Mouse (Mus musculus) megakaryocyte-erythroid progenitor cell, adult 5-6 weeks (primary cell): ENCODE results near the gene Ankrd28. TPM values are rescaled to one million over a fixed set of nuclear protein-coding genes. Genes with fewer than 3 reads are reported as not detected.

Experiments used
- ATAC-seq: replicated peaks from 2 replicates; pipeline ENCODE4 v1.8.0; 2016; ENCODE audit warnings: mild to moderate bottlenecking, inconsistent platforms; ENCODE audit not compliant: severe bottlenecking, poor library complexity, low FRiP score, low TSS enrichment
- total RNA-seq, 2 experiments: library from RNA; stranded (forward) in 1 of 2; stranded (reverse) in 1 of 2; fragments of 200-1000, 215-1000 nt in 1 of 2; fragments of >200 nt in 1 of 2; fragmentation: Nextera tagmentation in 1 of 2; gene quantifications; 2 replicates each; pipeline ENCODE4 v1.2.3; 2014 to 2017

Gene Ankrd28
- total RNA-seq, 2 experiments from 2014 or later, result 27.0 to 37.4 TPM

DNA sequence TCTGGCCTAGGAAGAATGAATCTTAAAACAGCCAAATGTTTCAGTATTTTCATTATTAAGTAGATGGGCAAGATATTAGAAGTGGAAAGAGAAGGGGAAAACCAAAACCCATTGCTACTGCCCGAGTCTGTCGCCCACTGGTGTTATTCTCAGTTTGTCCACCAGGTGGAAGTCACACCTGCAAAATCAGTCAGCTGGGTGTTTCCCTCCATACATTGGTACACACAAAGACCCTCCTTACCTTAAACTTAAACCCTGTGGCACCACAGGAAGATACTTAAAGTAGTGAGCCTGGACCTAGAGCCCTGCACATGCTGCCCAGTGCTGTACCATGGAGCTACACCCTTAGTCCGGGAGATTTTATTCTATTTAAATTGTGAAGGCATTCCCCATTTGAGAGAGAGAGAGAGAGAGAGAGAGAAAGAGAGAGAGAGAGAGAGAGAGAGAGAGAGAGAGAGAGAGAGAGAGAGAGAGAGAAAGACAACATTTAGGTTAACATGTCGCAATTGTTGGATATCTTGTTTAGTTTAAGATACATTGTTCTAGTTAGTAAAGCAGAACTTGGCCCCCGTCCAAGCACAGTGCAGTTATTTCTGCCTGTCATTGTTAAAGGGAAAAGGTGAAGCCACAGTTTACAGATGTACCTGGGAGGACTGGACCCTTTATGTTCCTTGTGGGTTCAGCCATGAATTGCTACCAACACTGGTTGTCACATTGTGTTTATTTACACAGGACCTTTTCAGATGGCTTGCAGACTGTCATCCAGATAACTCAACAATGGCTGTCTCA lies 173.4 kb downstream of the Ankrd28 start:
- peak; percentile 49; the same call in 1 of the 2 replicates for ATAC-seq

DNA sequence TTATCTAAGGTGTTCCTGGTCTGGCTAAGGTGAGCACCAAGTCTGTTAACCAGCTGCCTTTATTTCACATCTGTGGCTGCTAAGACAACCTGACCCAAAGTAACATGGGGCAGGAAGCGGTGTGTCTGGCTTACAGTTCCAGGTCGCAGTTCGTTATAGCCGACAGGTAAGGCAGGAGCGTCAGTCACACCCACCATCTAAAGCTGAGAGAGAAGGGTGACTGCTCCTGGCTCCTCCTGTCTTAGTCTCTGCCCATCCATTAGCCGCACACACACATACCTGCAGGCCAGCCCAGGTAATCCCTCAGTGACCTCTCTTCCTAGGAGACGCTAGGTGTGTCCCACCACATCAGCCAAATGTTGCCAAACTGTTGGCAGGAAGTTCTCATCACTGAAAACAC lies 174.1 kb downstream of the Ankrd28 start:
- ATAC-seq, result no peak

GRCm38 (mm10) chr14:31655406-31655805 lies 175.0 kb downstream of the Ankrd28 start:
- ATAC-seq, result no peak

DNA sequence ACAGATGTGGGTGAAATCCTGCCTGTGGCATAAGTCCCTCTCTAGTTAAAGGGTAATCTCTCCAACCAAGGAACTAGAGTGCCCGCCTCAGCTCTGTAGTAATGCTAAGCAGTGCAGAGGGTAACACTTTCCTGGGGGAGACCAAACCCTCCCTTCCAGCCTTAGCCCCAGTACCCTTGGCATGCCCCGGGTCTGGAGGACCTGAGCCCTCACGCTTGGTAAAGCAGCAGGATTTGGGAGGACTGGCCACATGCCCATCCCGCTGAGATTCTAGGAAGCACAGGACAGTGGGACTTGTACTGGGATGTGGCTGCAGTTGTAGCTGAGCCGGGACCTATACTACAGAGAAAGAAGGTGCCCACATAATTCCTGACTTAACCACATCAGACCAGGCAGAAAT lies 175.6 kb downstream of the Ankrd28 start:
- no peak for ATAC-seq

- peak; percentile 28; the same call in 1 of the 2 replicates for ATAC-seq
Measured at GRCm38 (mm10) chr14:31653101-31653875, 177.2 kb downstream of the Ankrd28 start.

DNA sequence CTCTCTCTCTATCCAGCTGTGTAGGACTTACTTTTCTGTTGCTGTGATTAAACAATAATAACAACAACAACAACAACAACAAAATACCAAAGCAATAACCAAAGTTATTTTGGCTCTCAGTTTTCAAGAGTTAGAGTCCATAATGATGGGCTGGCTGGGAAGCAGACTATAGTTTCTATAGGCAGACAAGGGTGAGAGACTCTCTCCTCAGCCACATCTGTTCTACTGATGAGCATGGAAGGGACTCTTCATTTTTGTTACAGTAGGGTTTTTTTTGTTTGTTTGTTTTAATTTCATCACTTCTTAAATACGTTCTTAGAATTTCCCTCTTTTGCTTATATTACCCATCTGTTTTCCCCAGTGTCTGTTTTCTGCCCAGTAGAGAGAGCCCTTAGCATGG lies 177.8 kb downstream of the Ankrd28 start:
- ATAC-seq, result no peak

GRCm38 (mm10) chr14:31652106-31652505 lies 178.3 kb downstream of the Ankrd28 start:
- ATAC-seq, result no peak

DNA sequence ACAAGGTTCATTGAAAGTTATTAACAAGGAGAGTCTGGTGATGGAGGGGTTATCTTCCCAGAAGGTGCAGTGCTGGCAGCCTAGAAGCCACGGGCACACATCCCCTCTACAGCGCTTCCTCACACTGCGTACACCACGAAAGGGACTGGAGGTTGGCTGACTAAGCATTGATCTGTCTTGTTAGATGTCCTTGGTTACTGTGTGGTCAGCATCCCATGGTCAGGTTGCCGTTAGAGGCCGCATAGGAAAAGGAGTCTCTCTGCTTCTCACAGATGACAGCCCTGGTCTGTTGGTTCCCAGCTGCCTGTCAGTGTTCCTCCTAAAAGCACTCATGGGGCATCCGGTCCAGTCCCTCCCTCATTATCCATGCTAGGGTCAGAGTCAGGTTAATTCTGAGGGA lies 179.2 kb downstream of the Ankrd28 start:
- ATAC-seq, result no peak

GRCm38 (mm10) chr14:31650347-31650746 lies 180.1 kb downstream of the Ankrd28 start:
- ATAC-seq, result no peak

Other genes with a start within 250 kb of the Ankrd28 start
- 0.76 TPM in 1 of 2 replicates, not detected in the other for gene Colq, start 239.3 kb downstream of the Ankrd28 start, total RNA-seq (2014; fragmentation: Nextera tagmentation)
- not detected in 2 replicates for gene Colq, start 239.3 kb downstream of the Ankrd28 start, total RNA-seq (2017)
- gene Gm49387, start 189.8 kb downstream of the Ankrd28 start, total RNA-seq (2014; fragmentation: Nextera tagmentation), result not detected in 2 replicates
- gene Gm49387, start 189.8 kb downstream of the Ankrd28 start, total RNA-seq (2017), result not detected in 2 replicates
- 5.4 and 10.4 TPM in 2 replicates for gene Btd, start 189.6 kb downstream of the Ankrd28 start, total RNA-seq (2014; fragmentation: Nextera tagmentation)
- 5.6 and 7.4 TPM in 2 replicates for gene Btd, start 189.6 kb downstream of the Ankrd28 start, total RNA-seq (2017)
- gene Hacl1, start 189.4 kb downstream of the Ankrd28 start, total RNA-seq (2014; fragmentation: Nextera tagmentation), result 5.2 and 13.0 TPM in 2 replicates
- gene Hacl1, start 189.4 kb downstream of the Ankrd28 start, total RNA-seq (2017), result 15.4 and 29.6 TPM in 2 replicates
- not detected in 2 replicates for gene Galnt15, start 198.3 kb upstream of the Ankrd28 start, total RNA-seq (2014; fragmentation: Nextera tagmentation)
- not detected in 2 replicates for gene Galnt15, start 198.3 kb upstream of the Ankrd28 start, total RNA-seq (2017)